Mouse (Mus musculus) testis, postnatal 14 days (tissue): ENCODE measurements around the gene Nufip1.

Experiments
- DNase-seq: peaks from one replicate; pipeline ENCODE4 v3.0.0; 2021; ENCODE audit warnings: low spot score

The Nufip1 gene

GRCm38 (mm10) chr14:76110396-76111221 is at the start of gene Nufip1, which contains the start of gene Gpalpp1:
Gene Nufip1 (plus strand): TSS chr14:76110891.
Gene Gpalpp1 (minus strand): TSS chr14:76110760.
- peak; percentile 92 for DNase-seq

DNA sequence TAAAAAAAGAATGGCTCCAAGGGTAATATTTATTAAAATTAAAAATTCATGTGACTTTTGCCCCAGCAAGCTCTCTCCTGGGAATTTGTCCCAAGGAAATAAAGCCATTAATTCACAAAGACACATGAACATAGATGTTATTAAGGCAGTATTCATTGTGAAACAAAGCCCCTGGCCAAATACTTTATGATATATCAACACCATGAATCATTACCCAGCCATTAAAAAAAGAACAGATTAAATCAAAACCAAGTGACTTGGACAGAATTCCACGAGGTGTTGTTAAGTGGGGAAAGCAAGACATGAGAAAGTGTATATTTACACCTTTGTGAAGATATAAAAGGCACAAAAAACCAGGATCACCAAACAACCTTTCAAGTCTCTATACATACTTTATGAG is 43.5 kb upstream of the Nufip1 start:
- DNase-seq, result no peak

DNA sequence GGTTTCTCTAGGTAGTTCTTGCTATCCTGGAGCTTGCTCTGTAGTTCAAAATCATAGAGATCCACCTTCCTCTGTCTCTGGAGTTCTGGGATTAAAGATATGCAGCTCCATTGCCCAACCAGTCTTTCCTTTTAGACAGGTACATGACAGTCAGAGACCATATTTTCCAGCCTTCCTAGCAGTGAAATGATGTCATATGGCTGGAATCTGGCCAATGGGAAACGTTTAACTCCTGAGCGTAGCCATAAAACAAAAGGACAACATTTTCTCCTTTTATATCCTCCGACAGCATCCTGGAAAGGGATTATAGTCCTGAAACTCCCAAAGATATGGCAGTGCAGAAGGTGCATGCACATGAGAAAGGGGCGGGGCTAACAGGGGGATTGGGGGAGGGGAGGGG is 42.4 kb upstream of the Nufip1 start:
- no peak for DNase-seq

- no peak for DNase-seq
These were observed 41.4 kb upstream of the Nufip1 start for GRCm38 (mm10) chr14:76069296-76069695.

- no peak for DNase-seq
These were observed 38.1 kb upstream of the Nufip1 start for GRCm38 (mm10) chr14:76072626-76073025.

DNA sequence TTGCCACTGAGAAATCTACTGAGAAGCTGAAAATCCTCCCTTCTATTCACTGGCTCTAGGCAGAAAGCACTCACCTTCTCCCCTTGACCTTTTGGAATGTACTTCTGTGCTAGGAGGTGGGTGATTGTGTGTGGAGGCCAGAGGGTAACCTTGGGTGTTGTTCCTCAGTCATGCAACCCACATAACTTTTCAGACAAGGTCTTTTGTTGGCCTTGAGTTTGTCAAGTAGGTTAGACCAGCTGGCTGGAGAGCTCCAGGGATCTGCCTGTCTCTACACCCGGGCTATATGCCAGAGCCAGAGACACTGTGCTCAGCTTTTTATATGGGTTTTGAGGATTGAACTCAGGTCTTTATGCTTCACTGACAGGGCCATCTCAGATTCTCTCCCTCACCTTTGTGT is 36.5 kb upstream of the Nufip1 start:
- DNase-seq, result no peak

DNA sequence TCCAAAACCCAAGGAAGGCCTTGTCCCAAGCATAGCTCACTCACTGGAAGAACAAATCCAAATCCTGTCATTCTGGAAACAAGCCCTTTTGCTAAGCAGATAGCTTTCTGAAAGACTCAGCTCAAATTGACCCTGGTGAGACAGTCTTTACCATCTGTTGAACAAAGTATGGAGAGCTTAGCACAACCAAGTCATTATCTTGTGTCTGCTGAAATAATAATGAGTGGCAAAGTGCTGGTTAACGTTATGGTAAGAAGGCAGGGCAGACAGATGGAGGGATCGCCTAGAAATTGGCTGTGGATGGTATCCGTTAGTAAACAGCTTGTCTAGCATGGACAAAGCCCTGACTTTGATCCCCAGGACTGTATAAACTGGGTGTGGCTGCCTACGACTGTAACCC is 35.0 kb upstream of the Nufip1 start:
- no peak for DNase-seq

DNA sequence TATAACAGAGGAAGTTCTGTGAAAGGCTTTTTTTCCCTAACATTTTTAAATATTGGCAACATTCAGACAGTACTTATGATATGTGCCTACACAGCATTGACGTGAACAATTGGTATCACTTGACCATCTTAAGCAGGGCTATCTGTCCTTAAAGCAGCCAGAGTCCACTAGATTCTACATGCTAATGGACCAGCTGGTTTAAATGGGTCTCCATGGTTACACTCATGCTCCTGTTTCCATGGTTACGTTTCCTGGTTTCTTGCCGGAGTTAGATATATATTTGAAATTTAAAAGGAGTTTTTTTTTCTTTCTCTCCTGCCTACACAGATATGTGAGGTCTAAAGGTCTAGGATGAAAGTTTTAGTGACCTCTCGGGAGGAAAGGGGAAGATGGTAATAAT is 34.1 kb upstream of the Nufip1 start:
- no peak for DNase-seq

DNA sequence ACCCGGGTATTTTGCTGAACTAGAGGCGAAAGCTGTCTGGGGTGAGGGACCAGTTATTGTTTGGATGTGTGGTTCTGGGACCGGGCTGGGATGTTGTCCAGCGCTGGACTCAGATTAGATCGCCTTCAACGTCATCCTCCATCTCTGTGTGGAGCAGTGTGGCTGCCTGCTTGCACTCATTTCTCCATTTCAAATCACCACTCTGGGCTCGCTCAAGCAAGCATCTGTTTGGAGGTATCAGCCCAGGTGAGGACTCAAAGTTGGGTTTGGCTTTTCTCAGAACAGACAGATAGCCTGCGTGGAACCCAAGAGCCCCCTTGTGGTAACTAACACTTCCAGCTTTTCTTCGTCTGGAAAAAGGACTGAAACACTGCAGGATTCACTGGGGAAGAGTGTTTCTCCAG is 33.6 kb upstream of the Nufip1 start:
- no peak for DNase-seq

DNA sequence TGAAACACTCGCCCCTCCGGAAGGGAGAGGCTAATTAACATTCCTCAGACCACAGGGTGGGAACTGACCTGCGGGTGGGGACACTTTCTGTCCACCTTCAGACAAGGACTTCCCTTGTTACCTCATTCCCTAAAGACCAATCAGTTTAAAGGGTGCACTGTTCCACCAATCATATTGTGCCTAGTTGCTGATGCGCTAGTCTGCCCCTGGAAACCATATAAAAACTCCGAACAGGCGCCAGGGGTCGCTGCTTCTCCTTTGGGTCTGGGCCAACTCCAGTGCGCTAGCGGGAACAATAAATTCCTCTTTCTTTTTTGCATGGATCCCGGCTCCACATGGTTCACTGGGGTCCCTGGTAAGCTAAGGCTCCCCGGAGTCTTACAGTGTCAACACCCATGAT is 29.2 kb upstream of the Nufip1 start:
- DNase-seq, result peak; percentile 15

DNA sequence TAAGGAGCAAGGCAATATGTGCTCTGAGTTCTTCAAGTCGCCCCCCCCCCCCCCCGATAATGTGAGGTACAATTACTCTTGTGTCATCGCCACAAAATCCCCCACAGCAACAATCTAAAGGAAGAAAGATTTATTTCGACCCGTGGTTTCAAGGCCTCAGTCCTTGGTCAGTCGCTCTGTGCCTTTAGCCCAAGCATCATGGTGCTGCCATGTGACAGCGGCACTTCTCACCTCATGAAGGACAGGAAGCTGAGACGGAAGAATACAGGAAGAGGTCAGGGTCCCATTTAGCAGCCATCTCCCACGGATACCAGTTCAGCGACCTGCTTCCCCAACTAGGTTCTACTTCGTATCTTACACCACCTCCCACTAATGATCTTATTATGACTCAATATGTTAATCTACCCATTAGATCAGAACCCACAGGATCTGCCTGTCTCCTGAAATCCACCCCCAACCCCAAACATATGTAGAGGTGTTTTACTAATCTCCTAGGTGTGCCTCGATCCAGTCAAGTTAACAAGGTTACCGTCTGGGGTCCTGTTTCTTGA is 28.5 kb upstream of the Nufip1 start:
- DNase-seq, result no peak

DNA sequence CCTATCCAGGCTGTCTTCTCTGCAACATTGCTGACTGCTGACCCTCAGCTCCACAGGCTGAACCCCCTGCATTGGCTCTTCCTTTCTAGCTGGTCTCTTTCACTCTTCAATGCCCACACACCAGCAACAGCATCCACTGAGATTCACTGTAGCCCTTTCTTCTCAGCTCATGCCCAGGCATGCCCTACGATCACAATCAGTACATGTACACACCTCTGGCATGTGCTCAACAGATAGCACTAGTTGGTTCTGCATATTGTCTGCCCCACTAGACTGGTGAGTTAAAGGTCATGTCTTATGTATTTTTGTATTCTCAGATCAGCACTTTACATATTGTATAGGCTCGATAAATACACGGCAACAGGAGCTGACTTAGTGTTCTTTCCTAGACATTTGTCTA is 26.5 kb upstream of the Nufip1 start:
- no peak for DNase-seq

DNA sequence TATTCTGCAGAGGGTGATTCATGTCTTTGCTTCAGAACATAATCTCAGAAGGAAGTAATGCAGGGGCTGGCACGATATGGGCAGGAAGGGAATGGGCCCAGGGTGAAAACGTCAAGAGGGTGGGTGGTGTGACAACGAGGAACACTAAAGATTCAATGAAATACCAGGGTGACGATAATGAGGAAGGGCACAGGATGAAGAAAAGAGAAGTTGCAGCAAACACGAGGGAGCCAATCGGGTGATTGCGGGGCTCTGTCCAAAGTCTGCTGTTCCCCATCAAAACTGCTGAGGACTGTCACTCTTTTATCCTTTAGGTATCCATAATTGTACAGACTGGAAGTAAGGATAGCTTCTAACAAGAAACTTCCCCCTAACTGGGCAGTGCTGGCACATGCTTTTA is 13.4 kb upstream of the Nufip1 start:
- DNase-seq, result no peak

- no peak for DNase-seq
These were observed 12.9 kb upstream of the Nufip1 start for GRCm38 (mm10) chr14:76097815-76098214.

DNA sequence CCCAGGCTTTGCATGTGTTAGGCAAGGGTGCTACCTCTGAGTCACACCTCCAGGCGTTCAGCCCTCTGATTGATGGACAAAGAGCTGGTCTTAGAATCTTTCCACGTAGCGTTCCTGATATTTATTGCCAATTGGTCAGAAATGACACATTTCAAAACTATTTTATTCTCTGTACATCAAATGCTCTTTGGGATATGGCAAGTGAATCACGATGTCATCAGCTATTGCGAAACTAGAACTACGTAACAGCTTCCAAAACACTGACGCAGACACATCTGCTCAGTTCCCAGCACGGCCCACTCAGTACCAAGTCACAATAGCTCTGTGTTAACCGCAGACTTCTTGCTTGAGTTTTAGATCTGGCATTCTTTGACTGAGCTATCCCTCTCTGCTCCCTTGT is 11.1 kb upstream of the Nufip1 start:
- DNase-seq, result no peak

DNA sequence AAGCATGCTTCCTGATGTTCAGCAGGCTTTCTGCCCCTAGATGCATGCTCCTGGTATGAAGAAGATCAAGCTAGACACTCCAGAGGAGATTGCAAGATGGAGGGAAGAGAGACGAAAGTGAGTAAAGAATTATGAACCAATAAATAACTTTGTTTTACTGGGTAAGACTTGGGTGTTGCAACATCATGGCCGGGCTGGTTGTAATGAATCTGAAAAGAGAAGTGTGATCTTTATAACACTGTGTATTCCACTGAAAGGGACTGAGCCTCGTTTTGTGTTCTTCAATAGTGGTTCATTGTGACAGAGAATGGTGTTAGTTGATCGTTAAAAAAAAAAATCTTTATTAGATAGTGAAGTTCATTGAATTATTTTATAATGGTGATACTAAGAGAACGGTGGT is 5.1 kb downstream of the Nufip1 start:
- no peak for DNase-seq

DNA sequence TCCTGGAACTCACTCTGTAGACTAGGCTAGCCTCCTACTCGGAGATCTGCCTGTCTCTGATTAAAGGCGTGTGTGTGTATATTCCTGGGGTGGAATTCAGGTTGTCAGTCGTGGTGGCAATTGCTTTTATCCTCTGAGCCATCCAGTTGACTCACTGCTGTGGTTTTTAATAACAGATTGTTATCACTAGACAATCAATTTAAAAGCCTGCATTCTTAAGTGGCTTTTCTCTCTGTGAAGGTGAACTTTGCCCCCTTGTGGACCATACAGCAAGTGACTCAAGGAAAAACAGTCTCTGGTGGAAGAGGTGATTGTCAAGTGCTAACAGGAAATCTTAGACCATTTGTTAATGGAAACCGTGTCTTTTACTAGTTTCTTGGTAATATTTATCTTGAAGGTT is 8.3 kb downstream of the Nufip1 start:
- DNase-seq, result no peak

DNA sequence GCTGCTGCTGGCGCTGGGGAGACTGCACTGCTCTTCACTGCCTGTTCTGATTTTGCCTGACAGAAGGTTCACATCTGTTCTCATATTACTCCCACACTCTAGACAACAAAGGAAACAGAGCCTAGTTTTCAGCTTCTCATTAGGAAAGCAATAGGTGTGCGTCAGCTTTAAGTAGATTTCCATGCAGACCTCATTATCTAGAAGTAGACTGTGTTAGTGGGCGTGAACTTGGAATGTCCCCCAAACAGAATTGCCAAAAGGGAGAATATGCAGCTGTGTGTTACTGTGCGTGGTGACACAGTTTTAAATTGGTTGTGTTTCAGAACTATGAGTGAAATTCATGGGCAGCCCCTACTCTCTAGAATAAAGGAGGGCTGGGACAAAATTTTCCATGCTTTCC is 9.8 kb downstream of the Nufip1 start:
- no peak for DNase-seq

GRCm38 (mm10) chr14:76121901-76122662 is 11.4 kb downstream of the Nufip1 start:
- no peak for DNase-seq

DNA sequence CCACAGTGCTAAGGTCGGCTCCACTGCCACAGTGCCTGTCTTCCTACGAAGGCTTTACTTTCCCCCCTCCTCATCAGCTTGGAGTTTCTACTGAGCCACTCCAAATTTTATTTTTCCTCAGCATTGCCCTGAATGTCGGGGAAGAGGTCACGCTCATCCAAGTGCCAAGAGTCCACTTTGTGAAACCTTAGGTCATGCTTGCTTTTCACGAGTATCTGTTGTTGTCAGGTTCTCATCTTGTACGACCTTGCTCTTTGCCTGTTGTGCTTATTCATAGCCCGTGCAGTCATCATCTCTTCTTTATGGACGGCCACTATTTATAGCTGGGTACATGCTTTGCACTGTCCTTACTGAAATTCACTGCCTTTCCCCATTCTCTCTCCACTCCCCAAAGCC is 12.0 kb downstream of the Nufip1 start:
- DNase-seq, result no peak

DNA sequence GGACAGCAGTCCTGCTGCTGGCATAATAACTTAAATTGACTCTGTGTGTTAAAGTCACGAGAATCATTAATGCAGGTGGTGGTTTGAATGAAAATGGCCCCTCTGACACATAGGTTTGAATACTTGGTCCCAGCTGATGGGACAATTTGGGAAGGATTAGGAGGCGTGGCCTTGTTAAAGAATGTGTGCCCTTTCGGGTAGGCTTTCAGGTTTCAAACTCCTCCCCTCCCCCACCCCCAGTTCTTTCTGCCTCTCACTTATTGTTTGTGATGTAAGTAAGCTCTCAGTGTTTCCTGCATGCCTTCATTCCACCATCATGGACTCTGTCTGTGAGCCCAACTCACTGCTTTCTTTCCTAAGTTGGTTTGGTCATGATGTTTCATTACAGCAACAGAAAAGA is 16.6 kb downstream of the Nufip1 start:
- no peak for DNase-seq

- no peak for DNase-seq
These were observed 17.5 kb downstream of the Nufip1 start for GRCm38 (mm10) chr14:76128174-76128573.

GRCm38 (mm10) chr14:76134975-76135374 is 24.3 kb downstream of the Nufip1 start:
- no peak for DNase-seq
